Mouse (Mus musculus) layer of hippocampus, postnatal 14 days (tissue): ENCODE data around the gene Arhgap30. TPM values are rescaled to one million over a fixed set of nuclear protein-coding genes. Genes with fewer than 3 reads are reported as not detected.
A peak's percentile ranks its signal among the peaks of the same experiment; 100 is the strongest.

Experiments used
- DNase-seq, 2 experiments: peaks; one replicate each; pipeline ENCODE4 v3.0.0; 2021 to 2022; ENCODE audit warnings: low spot score in 2 of 2, mixed read lengths in 1 of 2
- total RNA-seq, 2 experiments: library from RNA; stranded (reverse); gene quantifications; 2 replicates each; pipeline ENCODE4 v1.2.3; 2021

Arhgap30 gene
- total RNA-seq, 2 experiments from 2014 or later: 2.1 to 2.4 TPM

GRCm38 (mm10) chr1:171375646-171376097 is 13.1 kb upstream of the Arhgap30 start:
- no peak for DNase-seq

GRCm38 (mm10) chr1:171378298-171378697 is 10.5 kb upstream of the Arhgap30 start:
- no peak for DNase-seq

GRCm38 (mm10) chr1:171379935-171380599 is 8.7 kb upstream of the Arhgap30 start:
- DNase-seq: peak; percentile 70 to 80

- DNase-seq: no peak
Observed at GRCm38 (mm10) chr1:171382096-171382620, 6.6 kb upstream of the Arhgap30 start.

DNA sequence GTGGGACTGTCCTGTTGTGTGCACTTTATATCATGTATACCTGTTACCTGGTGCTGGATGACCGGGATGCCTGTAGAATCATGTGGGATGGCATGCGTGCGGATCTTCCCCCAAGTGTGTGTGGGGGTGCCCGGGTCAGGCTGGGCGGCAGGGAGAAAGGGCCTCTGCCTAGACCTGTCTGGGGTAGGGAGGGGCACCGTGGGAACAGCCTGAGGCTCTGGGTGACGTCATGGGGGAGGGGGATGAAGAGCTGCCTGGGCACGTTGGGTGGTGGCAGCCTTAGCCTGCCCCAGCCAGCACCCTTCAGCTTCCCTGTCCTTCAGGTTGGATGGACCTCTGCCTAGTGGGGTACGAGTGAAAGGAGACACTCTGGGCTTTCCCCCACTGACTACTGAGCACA is 4.4 kb upstream of the Arhgap30 start:
- DNase-seq: no peak

GRCm38 (mm10) chr1:171385171-171385570 is 3.6 kb upstream of the Arhgap30 start:
- no peak for DNase-seq

DNA sequence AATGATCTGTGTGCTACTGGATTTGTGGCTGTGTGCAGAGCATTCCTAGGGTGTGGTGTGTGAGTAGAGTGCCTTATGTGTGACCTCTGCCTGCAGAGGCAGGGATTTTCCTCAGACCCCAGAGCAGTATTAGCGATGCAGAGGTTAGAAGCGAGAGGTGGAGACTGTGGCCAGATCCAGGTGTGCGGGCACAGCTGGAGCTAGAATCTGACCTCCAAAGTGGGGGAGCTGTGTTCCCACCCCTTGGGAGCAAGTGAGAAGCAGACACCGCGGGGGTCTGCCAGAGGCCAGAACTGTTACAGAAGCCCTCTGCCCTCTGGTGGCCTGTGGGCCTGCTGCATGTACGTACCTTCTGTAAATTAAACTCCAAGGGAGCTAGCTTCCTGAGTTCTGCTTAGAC is 1.7 kb upstream of the Arhgap30 start:
- DNase-seq: no peak

GRCm38 (mm10) chr1:171390101-171390500 is 1.3 kb downstream of the Arhgap30 start:
- DNase-seq: no peak

GRCm38 (mm10) chr1:171401821-171402220 is 13.1 kb downstream of the Arhgap30 start:
- DNase-seq: no peak

- DNase-seq: no peak
Observed at GRCm38 (mm10) chr1:171402991-171403390, 14.2 kb downstream of the Arhgap30 start.

DNA sequence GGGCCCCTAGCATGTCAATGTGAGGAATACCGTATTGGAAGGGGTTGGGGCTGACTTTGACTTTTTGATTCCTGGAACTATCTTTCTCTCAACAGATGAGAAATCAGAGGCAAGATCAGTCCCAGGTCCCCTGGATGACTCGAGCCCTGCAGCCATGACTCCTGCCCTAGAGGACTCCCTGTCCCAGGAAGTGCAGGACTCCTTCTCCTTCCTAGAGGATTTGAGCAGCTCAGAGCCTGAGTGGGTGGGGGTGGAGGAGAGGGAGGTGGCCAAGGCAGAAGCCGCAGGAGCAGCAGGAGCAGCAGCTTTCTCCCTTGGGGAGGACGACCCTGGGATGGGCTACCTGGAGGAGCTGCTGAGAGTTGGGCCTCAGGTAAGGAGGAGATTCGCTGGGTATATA is 18.5 kb downstream of the Arhgap30 start:
- DNase-seq: no peak

DNA sequence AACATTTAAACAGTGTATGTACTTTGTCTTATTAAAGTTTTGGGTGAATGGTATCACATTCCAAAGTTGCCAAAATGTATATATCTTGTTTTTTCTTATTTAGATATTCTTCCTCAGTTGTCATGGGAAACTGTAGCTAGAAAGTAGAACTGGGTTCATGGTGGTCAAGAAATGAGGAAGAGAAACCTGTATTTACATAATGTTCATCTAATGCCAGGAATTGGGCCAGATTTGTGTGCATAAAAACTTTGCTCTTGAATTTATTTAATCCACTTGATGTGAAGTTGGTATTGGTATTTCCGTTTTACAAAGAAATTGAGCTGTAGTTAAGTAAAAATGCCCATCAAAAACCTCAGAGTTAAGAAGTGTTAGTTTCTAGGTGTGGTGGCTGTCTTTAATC is 21.5 kb downstream of the Arhgap30 start:
- no peak for DNase-seq

- DNase-seq: peak; percentile 95 to 97
Observed at GRCm38 (mm10) chr1:171410947-171411484, 22.3 kb downstream of the Arhgap30 start, which contains the start of gene Usf1. TSS of gene Usf1 (plus strand) at chr1:171411313.

- no peak for DNase-seq
Observed at GRCm38 (mm10) chr1:171411492-171411941, 22.8 kb downstream of the Arhgap30 start.

- DNase-seq: peak in 1 of 2 experiments; percentile 36
Observed at GRCm38 (mm10) chr1:171412001-171412441, 23.3 kb downstream of the Arhgap30 start.

DNA sequence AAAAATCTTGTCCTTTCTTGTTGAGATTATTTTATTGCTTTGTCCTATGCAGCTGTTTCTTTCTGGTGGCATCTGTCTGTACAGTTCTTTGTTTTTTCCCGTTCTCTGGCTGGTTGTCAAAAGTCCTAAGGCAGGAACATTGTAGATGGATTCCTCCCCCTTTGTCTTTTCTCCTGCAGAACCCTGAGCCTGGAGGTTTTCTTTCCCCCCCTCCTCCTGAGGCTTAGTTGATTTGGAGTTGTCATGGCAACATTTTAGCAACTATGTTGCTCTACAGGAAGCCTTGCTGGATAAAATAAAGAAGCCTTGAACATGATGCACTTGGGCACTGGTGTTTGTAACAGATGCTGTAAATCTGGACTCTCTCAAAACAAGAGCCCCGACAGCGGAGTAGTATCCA is 23.7 kb downstream of the Arhgap30 start:
- DNase-seq: peak; percentile 14 to 74

DNA sequence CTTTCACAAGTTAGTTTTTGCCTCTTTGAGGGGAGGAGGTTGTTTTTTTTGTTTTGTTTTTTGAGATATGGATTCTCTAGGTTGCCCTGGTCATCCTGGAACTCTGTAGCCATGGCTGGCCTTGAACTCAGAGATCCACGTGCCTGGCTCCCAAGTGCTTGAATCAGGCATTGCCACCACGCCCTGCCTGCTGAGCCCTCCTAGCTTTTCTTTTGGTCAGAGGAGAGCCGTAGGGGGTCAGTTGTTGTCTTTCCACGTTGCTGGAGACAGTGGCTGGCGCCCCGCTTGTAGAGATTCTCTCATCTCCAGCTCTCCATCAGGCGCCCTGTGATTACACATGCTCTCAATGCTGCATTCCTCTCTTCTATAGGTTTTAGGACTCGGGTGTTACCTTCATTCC is 24.9 kb downstream of the Arhgap30 start:
- no peak for DNase-seq

DNA sequence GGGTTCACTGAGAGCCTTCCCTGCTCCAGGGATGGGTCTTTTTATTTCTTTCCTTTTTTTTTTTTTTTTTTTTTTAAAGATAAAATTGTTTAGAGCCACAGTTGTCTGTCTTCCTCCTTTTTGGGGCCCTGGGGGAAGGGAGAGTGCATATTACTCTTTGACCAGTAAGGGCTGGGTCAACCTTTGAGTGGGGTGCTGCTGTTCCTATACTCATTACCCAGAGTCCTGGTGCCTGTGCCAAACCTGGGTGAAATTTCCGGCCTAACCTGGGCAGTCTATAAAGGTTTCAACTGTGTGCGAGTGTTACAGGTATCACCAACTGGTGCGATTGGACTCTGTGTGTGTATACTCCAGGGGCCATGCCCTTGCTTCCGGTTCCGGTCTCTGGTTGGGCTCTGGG is 29.9 kb downstream of the Arhgap30 start, which contains the start of gene Tstd1:
Gene Tstd1, plus strand, starts transcription at position 213 of the 400 bp plus-strand sequence.
- no peak for DNase-seq

GRCm38 (mm10) chr1:171419291-171419882 is 30.6 kb downstream of the Arhgap30 start:
- DNase-seq: no peak

DNA sequence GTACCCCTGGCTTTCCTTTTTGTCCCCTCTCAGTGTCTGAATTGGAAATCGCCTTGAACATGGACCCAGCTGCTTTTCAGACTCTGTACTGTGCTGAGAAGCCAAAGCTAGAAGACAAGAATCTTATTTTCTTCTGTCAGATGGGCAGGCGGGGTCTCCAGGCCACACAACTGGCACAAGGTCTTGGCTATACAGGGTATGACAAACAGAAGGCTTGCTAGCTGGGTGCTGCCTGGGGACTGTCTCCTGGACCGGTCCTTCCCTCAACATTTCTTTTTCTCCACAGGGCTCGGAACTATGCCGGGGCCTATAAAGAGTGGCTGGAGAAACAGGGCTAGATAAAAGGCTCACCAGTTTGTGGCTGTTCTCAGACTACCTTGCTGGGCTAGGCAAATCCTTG is 31.2 kb downstream of the Arhgap30 start:
- no peak for DNase-seq

DNA sequence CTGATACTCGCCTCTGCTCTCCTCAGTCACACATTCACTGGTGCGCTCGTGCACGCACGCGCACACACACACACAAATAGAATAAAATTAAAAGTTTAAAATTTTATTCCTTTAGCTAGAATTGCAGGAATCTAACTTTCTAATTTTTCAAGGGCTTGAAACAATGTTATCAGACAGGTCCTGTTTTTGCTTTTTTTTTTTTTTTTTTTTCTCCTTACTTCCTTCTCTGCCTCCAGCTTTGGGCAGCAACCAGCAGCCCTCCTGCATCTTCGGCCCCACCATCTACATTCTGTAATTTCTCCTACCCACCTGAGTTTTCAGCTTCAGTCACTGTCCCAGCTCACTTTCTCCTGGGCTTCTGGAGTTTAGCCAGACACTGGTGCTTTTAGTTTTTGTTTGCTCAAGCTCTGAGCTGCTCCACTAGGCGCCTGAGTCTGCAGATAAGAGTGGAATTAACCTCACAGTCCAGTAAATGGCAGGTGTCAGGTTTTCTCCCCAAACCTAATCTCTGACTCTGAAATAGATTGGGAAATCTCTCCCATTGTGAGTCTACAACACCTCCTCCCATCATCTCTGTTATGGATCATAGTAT is 33.8 kb downstream of the Arhgap30 start:
- no peak for DNase-seq

DNA sequence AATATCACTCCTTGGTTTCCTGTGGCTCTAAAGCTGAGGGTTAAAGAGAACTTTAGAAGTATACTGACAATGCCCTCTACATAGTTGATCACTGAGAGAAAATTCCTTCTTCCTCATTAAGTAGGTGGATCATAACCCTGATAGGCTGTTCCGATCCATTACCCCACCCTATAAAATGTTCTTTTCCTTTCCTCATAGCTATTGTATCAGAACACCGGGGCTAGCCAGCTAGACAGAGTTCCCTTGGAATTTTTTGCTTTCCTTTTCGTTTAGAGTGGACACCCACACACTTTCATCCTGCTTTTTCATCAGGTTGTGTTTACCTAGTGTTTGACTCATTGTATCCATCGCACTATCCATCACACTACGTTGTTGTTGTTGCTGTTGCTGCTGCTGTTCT is 35.9 kb downstream of the Arhgap30 start:
- no peak for DNase-seq
